Mouse (Mus musculus) heart, embryonic 10.5 days (tissue): Measurements from ENCODE around the gene Taok1. TPM values are rescaled to one million over a fixed set of nuclear protein-coding genes. Genes with fewer than 3 reads are reported as not detected.

Experiments
- DNase-seq: peaks from one replicate; pipeline ENCODE4 v3.0.0-alpha.2; 2017; ENCODE audit warnings: low spot score
- H3K27ac ChIP-seq: fragments of 300-500 bp; sonication (generic); 2 replicates; pipeline ENCODE4 v1.5.1; 2016; ENCODE audit warnings: mild to moderate bottlenecking
- H3K27me3 ChIP-seq: fragments of 300-500 bp; sonication (generic); 2 replicates; pipeline ENCODE4 v1.6.1; 2016; ENCODE audit warnings: mild to moderate bottlenecking; ENCODE audit not compliant: poor library complexity, insufficient read depth, severe bottlenecking
- H3K36me3 ChIP-seq: fragments of 300-500 bp; sonication (generic); 2 replicates; pipeline ENCODE4 v1.6.1; 2016; ENCODE audit warnings: mild to moderate bottlenecking, moderate library complexity
- H3K4me1 ChIP-seq: fragments of 300-500 bp; sonication (generic); 2 replicates; pipeline ENCODE4 v1.6.1; 2016; ENCODE audit warnings: mild to moderate bottlenecking
- H3K4me3 ChIP-seq: fragments of 300-500 bp; sonication (generic); 2 replicates; pipeline ENCODE4 v1.5.1; 2016; ENCODE audit warnings: mild to moderate bottlenecking, moderate library complexity
- H3K9me3 ChIP-seq: fragments of 300-500 bp; sonication (generic); 2 replicates; pipeline ENCODE4 v1.6.1; 2016; ENCODE audit warnings: mild to moderate bottlenecking, moderate library complexity
- WGBS: fragments of 180-500 bp; shearing (Covaris S2); methylation state at CpG from one replicate; pipeline ENCODE4 v1.1.7; 2016; 5-methylcytosine and 5-hydroxymethylcytosine counted together
- polyA plus RNA-seq: library from polyadenylated mRNA; unstranded; fragments of >200 nt; fragmentation: Nextera tagmentation; extraction: Ambion mirVana; gene quantifications from 2 replicates; pipeline ENCODE4 v1.2.1, GENCODE M21; 2016

Gene Taok1
- polyA plus RNA-seq, 1 experiment from 2014 or later: 10.9 TPM

DNA sequence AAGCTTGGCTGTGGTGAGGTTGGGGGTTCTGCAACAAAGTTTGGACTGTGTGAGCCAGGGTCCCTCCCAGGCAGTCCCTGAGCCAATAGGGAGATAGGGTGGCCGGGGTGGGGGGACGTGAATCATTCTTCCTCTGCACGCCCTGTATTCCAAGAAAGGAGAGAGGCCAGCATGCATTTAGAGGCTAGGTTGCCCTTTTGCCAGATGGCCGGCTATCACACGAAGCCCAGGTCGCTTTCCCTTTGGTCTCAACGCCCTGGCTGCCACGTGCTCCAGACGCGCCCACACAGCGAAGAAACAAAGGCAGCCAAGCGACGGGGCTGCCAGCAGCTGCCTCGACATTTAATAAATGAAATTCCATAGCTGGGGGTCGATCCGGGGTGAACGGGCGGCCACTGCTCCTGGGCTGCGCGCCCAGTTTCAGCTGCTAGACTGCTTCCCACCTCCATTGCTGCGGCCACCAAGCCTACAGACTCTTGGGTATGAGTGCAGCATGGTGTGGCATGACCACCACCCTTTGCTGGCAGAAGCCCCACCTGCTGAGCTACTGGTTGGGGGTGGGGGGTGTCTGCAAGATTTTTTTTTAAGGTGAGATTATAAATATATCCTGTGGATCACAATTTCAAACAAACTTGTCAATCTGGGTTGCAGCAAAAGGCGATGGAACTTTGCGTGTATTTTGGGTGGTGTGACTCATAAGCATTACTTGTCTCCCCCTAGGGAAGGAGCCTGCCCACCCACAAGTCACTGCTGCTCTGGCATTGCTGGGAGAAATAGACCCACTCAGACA lies 115.9 kb downstream of the Taok1 start:
- H3K9me3 ChIP-seq: no peaks in the 10 kb centered on the region
- H3K4me1 ChIP-seq: peaks cover 76% of the 10 kb centered on the region
- H3K27ac ChIP-seq: peak overlapping the region; percentile 97
- peak overlapping the region; percentile 99 for H3K4me3 ChIP-seq
- H3K27me3 ChIP-seq: 0 out of 2 replicates have a peak, but pooled peaks cover 4% of the 10 kb centered on the region
- DNase-seq: peak; percentile 93
- WGBS: under 1% methylated on average over 23 of the region's 23 CpGs
- H3K36me3 ChIP-seq: no peaks in the 10 kb centered on the region

DNA sequence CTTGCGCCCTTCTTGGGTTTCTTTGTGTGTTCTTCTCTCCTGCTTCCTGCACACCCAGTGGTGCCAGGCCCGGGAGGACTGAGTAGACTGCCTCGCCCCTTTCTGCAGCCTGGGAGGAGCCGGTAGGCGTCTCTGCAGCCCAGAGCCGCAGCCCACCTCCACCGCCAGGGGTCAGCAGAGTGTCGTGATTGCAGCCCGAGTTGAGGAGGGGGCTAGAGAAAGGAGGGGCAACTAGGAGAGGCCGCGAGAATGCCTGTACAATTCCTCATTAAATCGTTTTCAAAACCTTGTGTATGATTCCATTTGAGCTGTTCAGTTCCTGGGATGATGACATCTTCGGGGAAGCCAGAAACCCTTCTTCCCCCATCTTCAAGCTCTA lies 116.5 kb downstream of the Taok1 start:
- Histone ChIP-seq H3K27me3 (0 out of 2 replicates have a peak, but pooled peaks cover 4% of the 10 kb centered on the region), H3K27ac (peak overlapping the region; percentile 97), H3K36me3 (no peaks in the 10 kb centered on the region), H3K9me3 (no peaks in the 10 kb centered on the region), H3K4me3 (peak overlapping the region; percentile 99), H3K4me1 (peaks cover 73% of the 10 kb centered on the region)
- WGBS: 0% methylated on average over 13 of the region's 13 CpGs
- peak; percentile 96 for DNase-seq

DNA sequence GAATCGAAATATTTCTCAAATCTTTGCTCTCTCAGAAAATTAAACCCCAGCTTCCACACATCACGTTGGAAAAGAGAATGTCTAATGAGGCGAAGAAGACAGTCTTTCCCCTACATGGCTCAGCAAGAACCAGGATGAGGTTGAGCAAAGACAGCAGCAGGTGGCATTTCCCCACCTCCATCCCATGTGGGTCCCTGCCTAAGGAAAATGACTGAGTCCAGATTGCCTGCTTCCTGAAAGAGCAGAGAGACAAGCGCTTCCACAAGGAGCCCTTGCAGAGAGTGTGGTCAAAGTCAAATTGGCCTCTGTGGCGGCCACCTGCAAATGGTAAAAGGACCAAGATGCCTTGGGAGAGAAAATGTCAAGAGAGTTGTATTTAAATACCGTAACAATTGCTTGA lies 117.2 kb downstream of the Taok1 start:
- Histone ChIP-seq H3K27me3 (0 out of 2 replicates have a peak, but pooled peaks cover 4% of the 10 kb centered on the region), H3K4me3 (peak overlapping the region; percentile 88; the same call in 1 of the 2 replicates)

DNA sequence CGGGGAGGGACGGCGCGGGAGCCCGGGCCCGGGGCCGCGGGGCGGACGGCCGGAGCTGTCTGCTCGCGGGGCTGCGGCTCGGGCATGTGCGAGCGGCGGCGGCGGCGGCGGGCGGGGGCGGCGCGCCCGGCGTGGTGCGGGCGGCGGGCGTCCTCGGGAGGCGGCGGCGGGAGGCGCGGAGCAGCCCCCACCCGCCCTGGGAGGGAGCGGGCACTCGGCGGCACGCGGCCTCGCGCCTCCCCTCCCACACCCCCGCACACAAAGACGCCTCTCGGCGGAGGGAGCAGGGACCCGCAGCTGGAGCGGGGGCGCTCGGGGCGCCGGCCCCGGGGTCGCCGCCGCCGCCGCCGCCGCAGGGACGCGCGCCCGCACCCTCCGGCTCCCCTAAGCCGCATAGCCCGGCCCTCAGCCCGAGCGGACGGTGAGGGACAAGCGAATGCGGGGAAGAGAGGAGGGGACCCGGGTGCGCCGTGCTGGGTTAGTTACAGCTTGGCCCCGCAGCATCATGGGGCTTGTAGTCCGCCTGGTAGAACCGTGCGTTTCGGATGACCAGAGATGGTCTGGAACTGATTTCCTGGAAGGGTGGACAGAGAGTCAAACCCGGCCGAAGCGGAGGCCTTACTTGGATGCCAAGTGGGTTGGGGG lies 117.9 kb downstream of the Taok1 start, which contains the start of gene Ankrd13b:
Ankrd13b (minus strand) TSS at position 88 of the 645 bp plus-strand sequence.
- 2% methylated on average over 87 of the region's 87 CpGs for WGBS
- Histone ChIP-seq H3K4me1 (peaks cover 70% of the 10 kb centered on the region), H3K36me3 (no peaks in the 10 kb centered on the region), H3K9me3 (no peaks in the 10 kb centered on the region), H3K27me3 (0 out of 2 replicates have a peak, but pooled peaks cover 4% of the 10 kb centered on the region), H3K4me3 (peak within 1 kb of the TSS; percentile 88), H3K27ac (peak within 1 kb of the TSS; percentile 89)
- DNase-seq: peak; percentile 89

More for the DNA sequence above, 117.2 kb downstream of the Taok1 start:
- Histone ChIP-seq H3K27ac (no peak overlapping the region), H3K4me1 (peaks cover 71% of the 10 kb centered on the region), H3K36me3 (no peaks in the 10 kb centered on the region), H3K9me3 (no peaks in the 10 kb centered on the region)
- DNase-seq: no peak
- WGBS: 67% methylated on average over 6 of the region's 6 CpGs

DNA sequence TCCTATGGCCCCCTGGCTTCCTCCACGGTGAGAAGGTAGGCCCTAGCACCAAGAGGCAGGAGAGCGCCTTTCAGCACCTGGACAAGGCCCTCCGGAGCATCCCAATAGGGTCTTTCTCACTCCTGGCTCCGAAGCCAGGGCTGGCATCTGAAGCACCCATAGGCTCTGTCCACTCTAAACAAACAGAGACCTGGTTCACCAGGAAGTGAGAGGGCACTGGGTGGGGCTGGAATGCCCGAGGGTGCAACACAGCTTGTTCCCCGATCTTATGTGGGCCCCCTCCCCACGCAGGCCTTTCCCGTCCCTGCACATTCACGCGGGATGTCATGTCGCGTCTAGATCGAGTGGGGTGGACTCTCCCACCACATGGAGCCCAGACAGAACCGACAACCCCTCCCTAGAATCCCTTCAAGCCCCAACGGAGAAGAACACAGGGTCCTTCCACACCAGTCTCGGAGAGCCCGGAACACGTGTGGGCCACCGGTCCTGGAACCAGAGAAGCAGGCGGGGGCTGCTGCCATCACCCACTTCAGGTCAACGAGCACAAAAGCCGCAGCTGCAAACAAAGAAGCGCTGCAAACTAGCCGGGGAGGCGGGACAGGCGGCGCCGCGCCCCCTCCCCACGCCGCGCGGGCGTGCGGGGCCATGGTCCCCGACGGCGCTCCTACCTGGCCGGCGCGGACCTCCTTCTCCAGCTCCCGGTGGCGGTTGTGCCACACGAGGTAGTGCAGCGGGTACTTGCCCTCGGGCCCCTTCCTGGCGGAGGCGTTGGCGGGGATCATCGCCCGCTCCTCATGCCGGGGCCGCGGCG lies 118.6 kb downstream of the Taok1 start:
- Histone ChIP-seq H3K27ac (peak overlapping the region; percentile 89), H3K4me1 (peaks cover 63% of the 10 kb centered on the region)
- DNase-seq: no peak

DNA sequence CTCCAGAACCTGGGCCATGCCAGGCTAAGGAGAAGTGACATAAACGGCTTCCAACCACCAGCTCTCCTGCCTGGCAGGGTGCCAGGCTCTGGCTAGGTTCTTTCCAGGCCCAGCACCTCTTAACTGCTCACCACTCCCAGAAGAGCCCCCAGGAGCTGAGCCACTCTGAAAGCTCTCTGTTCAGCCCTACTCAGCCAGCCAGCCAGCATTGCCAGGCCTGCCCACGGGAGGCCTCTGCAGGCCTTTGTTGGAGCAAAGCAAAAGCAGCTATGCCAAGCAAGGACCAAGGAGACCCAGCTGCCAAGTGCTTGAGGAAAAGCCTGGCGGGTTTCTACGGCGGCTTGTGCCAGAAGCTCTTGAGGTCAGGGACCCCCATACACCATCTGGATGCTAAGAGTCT lies 120.8 kb downstream of the Taok1 start:
- peaks cover 61% of the 10 kb centered on the region for H3K4me1 ChIP-seq
- DNase-seq: no peak
- no peaks in the 10 kb centered on the region for H3K9me3 ChIP-seq
- no peaks in the 10 kb centered on the region for H3K36me3 ChIP-seq
- WGBS: 80% methylated on average over 5 of the region's 5 CpGs
- H3K27ac ChIP-seq: no peak overlapping the region
- no peak overlapping the region for H3K4me3 ChIP-seq
- H3K27me3 ChIP-seq: 0 out of 2 replicates have a peak, but pooled peaks cover 4% of the 10 kb centered on the region

More for the DNA sequence above, 118.6 kb downstream of the Taok1 start:
- WGBS: 4% methylated on average over 51 of the region's 55 CpGs
- Histone ChIP-seq H3K27me3 (0 out of 2 replicates have a peak, but pooled peaks cover 4% of the 10 kb centered on the region), H3K9me3 (no peaks in the 10 kb centered on the region), H3K4me3 (peak overlapping the region; percentile 88), H3K36me3 (no peaks in the 10 kb centered on the region)

DNA sequence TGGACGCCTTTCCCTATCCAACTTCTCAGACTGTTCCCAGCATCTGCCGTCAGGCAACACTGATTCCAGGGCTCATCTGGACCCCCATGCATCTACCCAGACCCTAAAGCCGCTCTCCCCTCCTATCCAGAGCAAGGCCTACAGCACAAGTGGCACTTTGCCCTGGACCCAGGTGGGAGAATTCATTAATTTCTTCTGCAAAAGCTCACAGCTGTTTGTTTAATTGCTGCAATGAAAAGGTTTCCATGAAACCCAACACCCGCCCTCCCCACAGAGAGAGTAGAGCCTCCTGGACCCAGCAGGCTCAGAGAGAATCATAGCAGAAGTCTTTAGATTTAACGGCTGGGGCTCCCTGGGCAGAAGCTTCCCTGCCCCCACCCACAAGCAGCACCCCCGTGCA lies 122.4 kb downstream of the Taok1 start:
- H3K27ac ChIP-seq: no peak overlapping the region
- no peaks in the 10 kb centered on the region for H3K9me3 ChIP-seq
- no peak for DNase-seq
- 70% methylated on average over 6 of the region's 6 CpGs for WGBS
- peaks cover 47% of the 10 kb centered on the region for H3K4me1 ChIP-seq
- H3K27me3 ChIP-seq: 0 out of 2 replicates have a peak, but pooled peaks cover 3% of the 10 kb centered on the region
- no peak overlapping the region for H3K4me3 ChIP-seq
- no peaks in the 10 kb centered on the region for H3K36me3 ChIP-seq

DNA sequence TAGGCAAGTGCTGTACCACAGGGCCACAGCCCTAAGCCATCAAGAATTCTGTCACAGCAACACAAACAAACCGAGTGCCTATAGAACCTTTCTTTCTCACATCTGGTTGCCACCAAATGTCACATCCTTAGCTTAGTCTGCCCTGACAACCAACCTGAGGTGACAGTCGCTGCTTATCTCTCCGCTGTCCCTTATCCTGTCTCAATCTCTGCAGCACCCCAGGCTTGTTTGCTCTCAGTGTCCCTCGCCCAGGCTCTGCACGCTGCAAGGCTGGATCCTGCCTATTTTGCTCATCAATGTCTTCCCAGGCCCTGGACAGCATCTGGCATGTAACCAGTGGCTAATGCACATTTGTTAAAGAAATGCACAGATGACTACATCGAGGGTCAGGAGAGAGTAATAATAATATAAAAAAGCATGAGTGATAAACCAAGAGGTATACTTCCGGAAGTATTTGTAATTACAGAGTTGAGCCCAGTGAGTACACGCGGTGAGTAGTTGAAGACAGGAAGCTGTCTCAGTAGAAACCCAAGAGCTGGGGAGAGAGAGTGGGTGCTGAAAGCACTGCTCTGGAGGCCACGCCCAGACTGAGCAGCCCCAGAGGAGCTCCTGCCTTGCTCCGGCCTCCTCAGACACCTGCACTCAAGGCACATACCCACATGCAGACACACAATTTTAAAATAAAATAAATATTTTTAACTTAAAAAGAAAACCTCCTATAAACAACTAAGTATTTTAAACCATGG lies 123.9 kb downstream of the Taok1 start:
- WGBS: 27% methylated on average over 11 of the region's 11 CpGs
- H3K4me1 ChIP-seq: peaks cover 34% of the 10 kb centered on the region

DNA sequence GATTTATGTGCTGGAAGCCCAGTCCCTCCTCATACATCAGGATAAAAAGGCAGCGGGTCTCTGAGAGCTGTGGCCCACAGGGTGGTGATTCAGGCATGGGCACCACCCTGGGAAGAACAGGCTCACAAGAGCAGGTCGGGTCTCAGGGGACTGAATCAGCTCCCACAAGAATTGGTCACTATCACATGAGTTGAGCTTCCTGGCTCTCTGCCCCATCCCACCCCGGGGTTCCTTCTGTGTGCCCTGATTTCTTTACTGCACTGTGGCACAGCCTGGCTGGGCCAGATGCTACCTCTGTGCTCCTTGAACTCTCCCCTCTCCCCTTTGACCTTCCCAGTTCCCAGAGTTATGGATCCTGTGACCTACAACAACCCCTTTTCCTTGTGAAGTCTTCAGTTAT lies 124.6 kb downstream of the Taok1 start:
- Histone ChIP-seq H3K27me3 (no peaks in the 10 kb centered on the region), H3K9me3 (no peaks in the 10 kb centered on the region)

More for the DNA sequence above, 123.9 kb downstream of the Taok1 start:
- Histone ChIP-seq H3K4me3 (no peak overlapping the region), H3K27ac (no peak overlapping the region), H3K27me3 (no peaks in the 10 kb centered on the region), H3K36me3 (no peaks in the 10 kb centered on the region), H3K9me3 (no peaks in the 10 kb centered on the region)
- no peak for DNase-seq

More for the DNA sequence above, 124.6 kb downstream of the Taok1 start:
- 52% methylated on average over 3 of the region's 3 CpGs for WGBS
- H3K36me3 ChIP-seq: no peaks in the 10 kb centered on the region
- DNase-seq: no peak
- H3K4me3 ChIP-seq: no peak overlapping the region
- H3K4me1 ChIP-seq: peaks cover 28% of the 10 kb centered on the region
- no peak overlapping the region for H3K27ac ChIP-seq

Other genes with a start within 250 kb of the Taok1 start
- 15.9 and 24.4 TPM in 2 replicates for gene Coro6, start 145.4 kb downstream of the Taok1 start, polyA plus RNA-seq
- gene Ankrd13b, start 118.1 kb downstream of the Taok1 start, polyA plus RNA-seq: 2.5 and 3.5 TPM in 2 replicates
- 9.0 and 11.9 TPM in 2 replicates for gene Git1, start 114.3 kb downstream of the Taok1 start, polyA plus RNA-seq
- gene Abhd15, start 92.7 kb downstream of the Taok1 start, polyA plus RNA-seq: 1.6 and 1.9 TPM in 2 replicates
- 25.2 and 30.2 TPM in 2 replicates for gene Trp53i13, start 91.8 kb downstream of the Taok1 start, polyA plus RNA-seq
- 0.11 TPM in 1 of 2 replicates, not detected in the other for gene Gm10392, start 88.6 kb downstream of the Taok1 start, polyA plus RNA-seq
- gene Nufip2, start 78.3 kb upstream of the Taok1 start, polyA plus RNA-seq: 3.9 TPM in 2 replicates
- 0.18 TPM in 1 of 2 replicates, not detected in the other for gene Cryba1, start 117.5 kb upstream of the Taok1 start, polyA plus RNA-seq
- gene Myo18a, start 155.4 kb upstream of the Taok1 start, polyA plus RNA-seq: 95.5 and 153 TPM in 2 replicates
- 1.1 and 1.6 TPM in 2 replicates for gene Gm10277, start 179.9 kb upstream of the Taok1 start, polyA plus RNA-seq